Comparison of ENCODE assay signal across 15 mouse cellular contexts in the genomic region with DNA sequence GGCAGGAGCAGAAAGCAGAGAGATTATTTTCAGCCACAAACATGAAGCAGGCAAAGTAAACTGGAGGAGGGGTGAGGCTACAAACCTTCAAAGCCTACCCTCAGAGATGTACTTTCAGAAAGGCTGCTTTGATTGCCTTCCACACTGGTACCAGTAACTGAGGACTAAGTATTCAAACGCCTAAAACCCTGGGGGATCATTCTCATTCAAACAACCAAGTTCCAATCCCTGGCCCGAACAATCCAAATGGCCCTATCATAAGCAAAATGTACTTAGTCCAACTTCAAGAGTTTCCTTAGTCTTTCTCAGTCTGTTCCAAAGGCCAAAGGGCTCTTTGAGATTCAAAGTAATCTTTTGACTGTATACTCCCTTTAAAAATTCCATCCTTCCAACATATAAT.
"Had no signal": no experiment of that assay in that cellular context is flagged by ENCODE, and none has a peak within 500 bp of the region (broad histone marks: within the 10 kb centered on the region; RNA-seq: fewer than 3 reads in every experiment).

No protein-coding gene starts in this region.

- H3K4me2 ChIP-seq: neural tube, embryonic 13.5 days; neural tube, embryonic 15.5 days; stomach, embryonic 15.5 days had no signal

- H3K27ac ChIP-seq: neural tube, embryonic 13.5 days; neural tube, embryonic 15.5 days; stomach, embryonic 15.5 days; stomach, postnatal 0 days had no signal

- DNase-seq: retina, postnatal 1 day; right cerebral cortex, adult 18-20 months; right cerebral cortex, postnatal 14 days; right cerebral cortex, postnatal 25 days; right cerebral cortex, postnatal 4 days; spleen, adult 18-20 months; thymus, adult 18-20 months; thymus, adult 2 months; thymus, postnatal 14 days; thymus, postnatal 25 days; thymus, postnatal 4 days had no signal

- H3K4me3 ChIP-seq: neural tube, embryonic 13.5 days; neural tube, embryonic 15.5 days; stomach, embryonic 15.5 days had no signal

- H3K9me3 ChIP-seq: neural tube, embryonic 13.5 days; neural tube, embryonic 15.5 days; stomach, embryonic 15.5 days had no signal

- H3K4me1 ChIP-seq: neural tube, embryonic 13.5 days; neural tube, embryonic 15.5 days; stomach, embryonic 15.5 days had no signal

- H3K9ac ChIP-seq: neural tube, embryonic 13.5 days; neural tube, embryonic 15.5 days; stomach, embryonic 15.5 days had no signal

- H3K27me3 ChIP-seq: neural tube, embryonic 13.5 days; neural tube, embryonic 15.5 days; stomach, embryonic 15.5 days had no signal

- H3K36me3 ChIP-seq: neural tube, embryonic 13.5 days; neural tube, embryonic 15.5 days; stomach, embryonic 15.5 days had no signal
